Mouse (Mus musculus): Measurements from ENCODE around the gene Gm10722.
"Not testable (repeated sequence)": the region's sequence is repeated elsewhere in the genome, so short reads cannot be mapped to it uniquely, and the experiment has no call there.

The Gm10722 gene

GRCm38 (mm10) chr9:3025653-3026052, 24.9 kb downstream of the Gm10722 start:
- not testable (repeated sequence) for DNase-seq (ENCODE audit: low read depth)

GRCm38 (mm10) chr9:3026136-3026535, 25.4 kb downstream of the Gm10722 start:
- DNase-seq (ENCODE audit: low read depth): not testable (repeated sequence)

DNA sequence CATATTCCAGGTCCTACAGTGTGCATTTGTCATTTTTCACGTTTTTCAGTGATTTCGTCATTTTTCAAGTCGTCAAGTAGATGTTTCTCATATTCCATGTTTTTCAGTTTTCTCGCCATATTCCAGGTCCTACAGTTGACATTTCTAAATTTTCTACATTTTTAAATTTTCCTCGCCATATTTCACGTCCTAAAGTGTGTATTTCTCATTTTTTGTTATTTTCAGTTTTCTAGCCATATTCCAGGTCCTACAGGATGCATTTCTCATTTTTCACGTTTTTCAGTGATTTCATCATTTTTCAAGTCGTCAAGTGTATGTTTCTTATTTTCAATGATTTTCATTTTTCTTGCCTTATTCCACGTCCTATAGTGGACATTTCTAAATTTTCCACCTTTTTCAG, 26.0 kb downstream of the Gm10722 start:
- DNase-seq (ENCODE audit: low read depth): not testable (repeated sequence)

- DNase-seq (ENCODE audit: low read depth): peak; percentile 35
Measured at GRCm38 (mm10) chr9:3027200-3027599, 26.5 kb downstream of the Gm10722 start.

GRCm38 (mm10) chr9:3029276-3030000, 28.7 kb downstream of the Gm10722 start:
- DNase-seq (ENCODE audit: low read depth): not testable (repeated sequence)

DNA sequence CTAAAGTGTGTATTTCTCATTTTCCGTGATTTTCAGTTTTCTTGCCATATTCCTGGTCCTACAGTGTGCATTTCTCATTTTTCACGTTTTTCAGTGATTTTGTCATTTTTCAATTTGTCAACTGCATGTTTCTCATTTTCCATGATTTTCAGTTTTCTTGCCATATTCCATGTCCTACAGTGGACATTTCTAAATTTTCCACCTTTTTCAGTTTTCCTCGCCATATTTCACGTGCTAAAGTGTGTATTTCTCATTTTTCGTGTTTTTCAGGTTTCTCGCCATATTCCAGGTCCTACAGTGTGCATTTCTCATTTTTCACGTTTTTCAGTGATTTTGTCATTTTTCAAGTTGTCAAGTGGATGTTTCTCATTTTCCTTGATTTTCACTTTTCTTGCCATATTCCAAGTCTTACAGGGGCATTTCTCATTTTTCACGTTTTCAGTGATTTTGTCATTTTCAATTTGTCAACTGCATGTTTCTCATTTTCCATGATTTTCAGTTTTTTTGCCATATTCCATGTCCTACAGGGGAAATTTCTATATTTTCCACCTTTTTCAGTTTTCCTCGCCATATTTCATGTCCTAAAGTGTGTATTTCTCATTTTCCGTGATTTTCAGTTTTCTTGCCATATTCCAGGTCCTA, 30.1 kb downstream of the Gm10722 start:
- DNase-seq (ENCODE audit: low read depth): peak; percentile 87

DNA sequence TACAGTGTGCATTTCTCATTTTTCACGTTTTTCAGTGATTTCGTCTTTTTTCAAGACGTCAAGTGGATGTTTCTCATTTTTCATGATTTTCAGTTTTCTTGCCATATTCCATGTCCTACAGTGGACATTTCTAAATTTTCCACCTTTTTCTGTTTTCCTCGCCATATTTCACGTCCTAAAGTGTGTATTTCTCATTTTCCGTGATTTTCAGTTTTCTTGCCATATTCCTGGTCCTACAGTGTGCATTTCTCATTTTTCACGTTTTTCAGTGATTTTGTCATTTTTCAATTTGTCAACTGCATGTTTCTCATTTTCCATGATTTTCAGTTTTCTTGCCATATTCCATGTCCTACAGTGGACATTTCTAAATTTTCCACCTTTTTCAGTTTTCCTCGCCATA, 33.6 kb downstream of the Gm10722 start, which contains the start of gene Gm17535:
TSS of gene Gm17535 (plus strand) at position 301 of the 400 bp plus-strand sequence.
- DNase-seq (ENCODE audit: low read depth): not testable (repeated sequence)

DNA sequence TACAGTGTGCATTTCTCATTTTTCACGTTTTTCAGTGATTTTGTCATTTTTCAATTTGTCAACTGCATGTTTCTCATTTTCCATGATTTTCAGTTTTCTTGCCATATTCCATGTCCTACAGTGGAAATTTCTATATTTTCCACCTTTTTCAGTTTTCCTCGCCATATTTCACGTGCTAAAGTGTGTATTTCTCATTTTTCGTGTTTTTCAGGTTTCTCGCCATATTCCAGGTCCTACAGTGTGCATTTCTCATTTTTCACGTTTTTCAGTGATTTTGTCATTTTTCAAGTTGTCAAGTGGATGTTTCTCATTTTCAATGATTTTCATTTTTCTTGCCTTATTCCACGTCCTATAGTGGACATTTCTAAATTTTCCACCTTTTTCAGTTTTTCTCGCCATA, 35.9 kb downstream of the Gm10722 start, which contains the start of gene Gm10715:
TSS of gene Gm10715 (plus strand) at position 301 of the 400 bp plus-strand sequence.
- not testable (repeated sequence) for DNase-seq (ENCODE audit: low read depth)

GRCm38 (mm10) chr9:3038161-3038560, 37.4 kb downstream of the Gm10722 start:
- peak; percentile 3 for DNase-seq (ENCODE audit: low read depth)
